Mouse (Mus musculus): Measurements from ENCODE around the gene Ghr. TPM values are rescaled to one million over a fixed set of nuclear protein-coding genes. Genes with fewer than 3 reads are reported as not detected.

Gene Ghr
- polyA plus RNA-seq, 1 experiment from 2014 or later = 65.6 TPM

- H3K4me1 ChIP-seq (ENCODE audit: insufficient read depth) = 0 out of 2 replicates have a peak, but pooled peaks cover 2% of the 10 kb centered on the region
- H3K27me3 ChIP-seq (ENCODE audit: insufficient read depth, low read length) = no peaks in the 10 kb centered on the region
- DNase-seq (no peak), ATAC-seq (no peak)
- no peaks in the 10 kb centered on the region for H3K9me3 ChIP-seq (ENCODE audit: low read length)
- H3K27ac ChIP-seq (ENCODE audit: low read depth) = no peak overlapping the region
- no peak for TF ChIP-seq CTCF (IDR thresholded peaks at IDR 0.05; ENCODE audit: low read depth)
- TF ChIP-seq EP300 (IDR thresholded peaks at IDR 0.05; ENCODE audit: low read depth) = no peak
- H3K9ac ChIP-seq (replicated peaks) = no peak overlapping the region
- WGBS (ENCODE audit: insufficient replicate concordance) = 66% methylated on average over 3 of the region's 3 CpGs
- H3K4me3 ChIP-seq (ENCODE audit: low read depth, low read length) = no peak overlapping the region
- H3K4me2 ChIP-seq (ENCODE audit: low read depth, low read length) = no peak overlapping the region
- H3K36me3 ChIP-seq (replicated peaks; ENCODE audit: insufficient read depth, low read length) = no peaks in the 10 kb centered on the region
These were observed 148.8 kb downstream of the Ghr start for GRCm38 (mm10) chr15:3434461-3434860.

- Histone ChIP-seq H3K36me3 (replicated peaks; ENCODE audit: insufficient read depth, low read length) (no peaks in the 10 kb centered on the region), H3K4me1 (ENCODE audit: insufficient read depth) (0 out of 2 replicates have a peak, but pooled peaks cover 2% of the 10 kb centered on the region), H3K9me3 (ENCODE audit: low read length) (no peaks in the 10 kb centered on the region), H3K9ac (replicated peaks) (no peak overlapping the region), H3K4me2 (ENCODE audit: low read depth, low read length) (no peak overlapping the region), H3K27me3 (ENCODE audit: insufficient read depth, low read length) (no peaks in the 10 kb centered on the region), H3K27ac (ENCODE audit: low read depth) (0 out of 2 replicates have a peak overlapping the region, but pooled peaks have one; percentile 5), H3K4me3 (ENCODE audit: low read depth, low read length) (no peak overlapping the region)
- TF ChIP-seq EP300 (IDR thresholded peaks at IDR 0.05; ENCODE audit: low read depth) (0 out of 2 replicates have a peak, but pooled peaks have one; percentile 11), CTCF (IDR thresholded peaks at IDR 0.05; ENCODE audit: low read depth) (no peak)
- DNase-seq (no peak), ATAC-seq (peak; percentile 43; the same call in 1 of the 2 replicates)
- 36% methylated on average over 7 of the region's 7 CpGs for WGBS (ENCODE audit: insufficient replicate concordance)
These were observed 150.0 kb downstream of the Ghr start for GRCm38 (mm10) chr15:3433281-3433680.

- no peak overlapping the region for H3K27ac ChIP-seq (ENCODE audit: low read depth)
- DNase-seq = no peak
- H3K4me1 ChIP-seq (ENCODE audit: insufficient read depth) = 0 out of 2 replicates have a peak, but pooled peaks cover 2% of the 10 kb centered on the region
- no peaks in the 10 kb centered on the region for H3K27me3 ChIP-seq (ENCODE audit: insufficient read depth, low read length)
- no peaks in the 10 kb centered on the region for H3K36me3 ChIP-seq (replicated peaks; ENCODE audit: insufficient read depth, low read length)
- 57% methylated on average over 1 of the region's 1 CpGs for WGBS (ENCODE audit: insufficient replicate concordance)
- H3K4me2 ChIP-seq (ENCODE audit: low read depth, low read length) = no peak overlapping the region
- no peak for ATAC-seq
- no peak for TF ChIP-seq CTCF (IDR thresholded peaks at IDR 0.05; ENCODE audit: low read depth)
- TF ChIP-seq EP300 (IDR thresholded peaks at IDR 0.05; ENCODE audit: low read depth) = no peak
- no peak overlapping the region for H3K4me3 ChIP-seq (ENCODE audit: low read depth, low read length)
- H3K9me3 ChIP-seq (ENCODE audit: low read length) = no peaks in the 10 kb centered on the region
- H3K9ac ChIP-seq (replicated peaks) = no peak overlapping the region
These were observed 150.5 kb downstream of the Ghr start for GRCm38 (mm10) chr15:3432823-3433222.

GRCm38 (mm10) chr15:3429417-3429816, 153.9 kb downstream of the Ghr start:
- no peak overlapping the region for H3K9ac ChIP-seq (replicated peaks)
- H3K4me1 ChIP-seq (ENCODE audit: insufficient read depth) = no peaks in the 10 kb centered on the region
- H3K27me3 ChIP-seq (ENCODE audit: insufficient read depth, low read length) = no peaks in the 10 kb centered on the region
- no peak overlapping the region for H3K4me2 ChIP-seq (ENCODE audit: low read depth, low read length)
- no peak for ATAC-seq
- no peak for TF ChIP-seq EP300 (IDR thresholded peaks at IDR 0.05; ENCODE audit: low read depth)
- TF ChIP-seq CTCF (IDR thresholded peaks at IDR 0.05; ENCODE audit: low read depth) = no peak
- H3K27ac ChIP-seq (ENCODE audit: low read depth) = no peak overlapping the region
- no peak overlapping the region for H3K4me3 ChIP-seq (ENCODE audit: low read depth, low read length)
- no peaks in the 10 kb centered on the region for H3K9me3 ChIP-seq (ENCODE audit: low read length)
- H3K36me3 ChIP-seq (replicated peaks; ENCODE audit: insufficient read depth, low read length) = no peaks in the 10 kb centered on the region
- no peak for DNase-seq

DNA sequence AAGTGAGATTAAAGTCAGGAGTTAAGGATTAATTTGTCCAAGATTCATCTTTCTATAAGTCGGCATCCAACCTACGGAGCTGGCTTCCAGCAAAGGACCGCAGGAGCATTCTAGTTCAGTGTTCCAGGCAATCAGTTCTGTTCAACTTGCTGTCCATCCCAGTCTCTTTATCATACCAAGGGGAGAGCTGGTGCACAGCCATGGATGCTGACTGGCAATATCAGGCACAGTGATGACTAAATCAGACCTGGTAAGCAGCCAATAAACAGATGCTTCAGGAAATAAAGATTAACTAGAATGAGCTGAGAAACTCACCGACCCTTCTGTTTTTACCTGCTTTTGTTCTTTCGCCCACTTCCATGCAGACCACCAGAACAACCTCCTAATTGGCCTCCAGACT, 154.3 kb downstream of the Ghr start:
- ATAC-seq = no peak

GRCm38 (mm10) chr15:3426401-3426800, 156.9 kb downstream of the Ghr start:
- Histone ChIP-seq H3K9me3 (ENCODE audit: low read length) (no peaks in the 10 kb centered on the region), H3K27ac (ENCODE audit: low read depth) (no peak overlapping the region), H3K27me3 (ENCODE audit: insufficient read depth, low read length) (no peaks in the 10 kb centered on the region), H3K4me3 (ENCODE audit: low read depth, low read length) (no peak overlapping the region), H3K36me3 (replicated peaks; ENCODE audit: insufficient read depth, low read length) (no peaks in the 10 kb centered on the region), H3K9ac (replicated peaks) (no peak overlapping the region), H3K4me2 (ENCODE audit: low read depth, low read length) (no peak overlapping the region), H3K4me1 (ENCODE audit: insufficient read depth) (no peaks in the 10 kb centered on the region)
- WGBS (ENCODE audit: insufficient replicate concordance) = 57% methylated on average over 4 of the region's 4 CpGs
- no peak for DNase-seq
- no peak for ATAC-seq
- TF ChIP-seq CTCF (IDR thresholded peaks at IDR 0.05; ENCODE audit: low read depth) (no peak), EP300 (IDR thresholded peaks at IDR 0.05; ENCODE audit: low read depth) (no peak)

More for the DNA sequence above, 154.3 kb downstream of the Ghr start:
- no peak overlapping the region for H3K4me2 ChIP-seq (ENCODE audit: low read depth, low read length)
- no peak for TF ChIP-seq EP300 (IDR thresholded peaks at IDR 0.05; ENCODE audit: low read depth)
- no peak for TF ChIP-seq CTCF (IDR thresholded peaks at IDR 0.05; ENCODE audit: low read depth)
- 83% methylated on average over 5 of the region's 5 CpGs for WGBS (ENCODE audit: insufficient replicate concordance)
- H3K4me3 ChIP-seq (ENCODE audit: low read depth, low read length) = no peak overlapping the region
- H3K4me1 ChIP-seq (ENCODE audit: insufficient read depth) = no peaks in the 10 kb centered on the region
- no peaks in the 10 kb centered on the region for H3K9me3 ChIP-seq (ENCODE audit: low read length)
- no peak overlapping the region for H3K9ac ChIP-seq (replicated peaks)
- no peaks in the 10 kb centered on the region for H3K36me3 ChIP-seq (replicated peaks; ENCODE audit: insufficient read depth, low read length)
- no peak for DNase-seq
- H3K27me3 ChIP-seq (ENCODE audit: insufficient read depth, low read length) = no peaks in the 10 kb centered on the region
- H3K27ac ChIP-seq (ENCODE audit: low read depth) = no peak overlapping the region

GRCm38 (mm10) chr15:3423177-3423576, 160.1 kb downstream of the Ghr start:
- TF ChIP-seq CTCF (IDR thresholded peaks at IDR 0.05; ENCODE audit: low read depth) = no peak
- TF ChIP-seq EP300 (IDR thresholded peaks at IDR 0.05; ENCODE audit: low read depth) = no peak
- Histone ChIP-seq H3K27me3 (ENCODE audit: insufficient read depth, low read length) (no peaks in the 10 kb centered on the region), H3K27ac (ENCODE audit: low read depth) (no peak overlapping the region), H3K9me3 (ENCODE audit: low read length) (no peaks in the 10 kb centered on the region), H3K36me3 (replicated peaks; ENCODE audit: insufficient read depth, low read length) (no peaks in the 10 kb centered on the region), H3K4me3 (ENCODE audit: low read depth, low read length) (no peak overlapping the region), H3K9ac (replicated peaks) (no peak overlapping the region), H3K4me1 (ENCODE audit: insufficient read depth) (no peaks in the 10 kb centered on the region), H3K4me2 (ENCODE audit: low read depth, low read length) (no peak overlapping the region)
- 71% methylated on average over 4 of the region's 4 CpGs for WGBS (ENCODE audit: insufficient replicate concordance)
- ATAC-seq (no peak), DNase-seq (no peak)
